Mouse (Mus musculus): ENCODE data around the gene Klf12.
A peak's percentile ranks its signal among the peaks of the same experiment; 100 is the strongest.

Klf12 gene

DNA sequence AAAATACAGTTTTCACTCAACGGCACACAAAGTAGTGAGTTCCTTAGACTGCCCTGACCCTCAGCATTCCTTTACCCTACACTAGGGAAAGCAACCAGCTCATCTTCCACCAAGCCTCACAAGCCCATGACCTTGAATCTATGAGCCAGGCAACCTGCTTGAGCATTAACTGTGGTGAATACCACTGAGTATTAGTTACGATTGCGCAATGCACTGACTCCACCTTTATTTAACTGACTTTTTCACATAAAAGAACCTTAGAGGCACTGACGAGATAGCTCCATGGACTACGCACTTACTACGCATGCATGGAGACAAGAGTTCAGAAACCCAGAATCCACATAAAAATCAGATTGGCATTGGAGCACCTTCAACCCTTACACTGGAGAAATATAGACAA is 158.4 kb downstream of the Klf12 start:
- no peak for DNase-seq

DNA sequence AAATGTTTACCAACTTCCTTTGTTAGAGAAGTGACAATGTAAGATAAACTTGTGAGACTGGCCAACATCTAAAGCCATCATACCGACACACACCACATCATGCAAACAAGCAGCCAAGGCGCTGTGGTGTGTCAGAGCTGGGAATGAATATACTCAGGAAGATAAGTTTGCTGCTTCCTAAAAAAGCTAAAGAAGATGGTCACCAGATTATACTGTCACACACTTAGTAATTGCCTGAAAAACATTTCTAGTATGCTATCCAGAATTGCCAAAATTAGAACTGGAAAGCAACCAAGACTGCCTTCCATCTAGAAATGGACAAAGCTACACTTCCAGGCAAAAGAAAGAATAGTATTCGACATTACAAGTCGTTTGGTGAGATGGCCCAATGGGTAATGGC is 163.4 kb downstream of the Klf12 start:
- no peak for DNase-seq

DNA sequence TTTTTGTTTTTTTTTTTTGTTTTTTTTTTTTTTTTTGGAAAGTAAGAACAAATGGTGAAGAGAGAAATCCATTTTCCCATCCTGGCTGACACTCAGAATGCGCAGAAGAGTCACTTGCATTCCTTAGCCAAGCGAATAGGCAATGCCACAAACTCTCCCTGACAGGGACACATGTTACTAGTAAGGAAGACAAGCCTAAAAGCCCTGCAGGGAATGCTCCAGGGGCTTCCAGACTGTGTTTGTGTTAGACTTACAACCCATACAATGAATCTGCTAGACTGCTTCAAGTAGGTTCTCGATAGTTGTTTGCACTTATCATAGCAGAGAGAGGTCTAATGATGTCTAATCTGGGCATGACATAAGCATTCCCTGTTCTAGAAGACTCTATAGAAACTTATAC is 164.6 kb downstream of the Klf12 start:
- no peak for DNase-seq

DNA sequence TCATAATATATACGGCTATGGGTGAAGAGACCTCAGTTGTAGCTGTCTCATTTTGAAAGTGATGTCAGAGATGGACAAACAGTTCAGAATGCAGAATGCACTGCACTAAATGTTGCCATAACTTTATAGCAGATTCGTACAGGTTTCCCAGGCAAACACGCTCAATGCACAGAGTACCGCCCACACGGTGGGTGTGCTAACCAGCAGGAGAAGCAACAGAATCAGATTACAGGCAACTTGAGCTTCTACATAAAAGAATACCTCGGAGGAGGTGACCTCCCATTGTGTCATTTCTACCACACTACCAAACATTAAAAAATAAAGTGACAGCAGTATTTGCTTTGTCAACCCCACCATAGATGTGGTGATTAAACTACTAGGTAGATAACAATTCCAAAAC is 171.1 kb downstream of the Klf12 start:
- DNase-seq: no peak

DNA sequence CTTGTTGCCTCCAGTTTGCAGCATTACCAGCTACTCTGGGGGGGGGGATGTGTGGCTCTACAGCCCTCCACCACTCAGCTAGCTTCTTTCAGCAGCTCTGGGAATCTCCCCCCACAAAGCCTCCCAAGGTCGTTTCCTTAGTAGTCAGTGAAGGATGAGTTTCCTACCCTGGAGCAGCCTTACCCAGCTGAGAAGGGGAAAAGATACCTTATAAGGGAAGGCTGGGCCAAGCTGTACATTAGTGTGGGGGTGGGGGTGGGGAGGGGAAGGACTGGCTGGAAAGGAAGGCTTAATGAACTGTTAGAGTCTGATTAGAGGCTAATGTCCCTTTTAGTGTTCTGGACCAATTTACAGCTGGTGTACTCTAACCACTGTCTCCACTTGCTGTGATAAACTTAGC is 172.7 kb downstream of the Klf12 start:
- DNase-seq: no peak

DNA sequence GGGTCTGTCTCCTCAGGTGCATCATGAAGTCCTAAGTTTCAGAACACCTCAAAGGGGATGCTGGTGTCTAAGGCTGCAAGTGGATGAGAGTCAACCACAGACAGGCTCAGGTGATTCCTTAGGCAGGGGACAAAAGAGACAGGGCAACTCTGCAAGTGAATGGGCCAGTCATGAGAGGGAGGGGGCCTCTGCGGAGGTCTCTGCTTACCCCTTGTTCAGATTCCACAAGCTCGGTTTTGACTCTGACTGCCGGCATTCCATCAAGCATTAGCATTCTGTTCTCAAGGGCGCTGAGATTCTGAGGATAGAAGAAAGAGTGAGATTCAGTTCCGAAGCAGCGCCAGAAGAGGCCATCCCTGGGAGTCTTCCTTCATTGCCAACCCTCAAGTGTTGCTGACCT is 174.9 kb downstream of the Klf12 start:
- no peak for DNase-seq

DNA sequence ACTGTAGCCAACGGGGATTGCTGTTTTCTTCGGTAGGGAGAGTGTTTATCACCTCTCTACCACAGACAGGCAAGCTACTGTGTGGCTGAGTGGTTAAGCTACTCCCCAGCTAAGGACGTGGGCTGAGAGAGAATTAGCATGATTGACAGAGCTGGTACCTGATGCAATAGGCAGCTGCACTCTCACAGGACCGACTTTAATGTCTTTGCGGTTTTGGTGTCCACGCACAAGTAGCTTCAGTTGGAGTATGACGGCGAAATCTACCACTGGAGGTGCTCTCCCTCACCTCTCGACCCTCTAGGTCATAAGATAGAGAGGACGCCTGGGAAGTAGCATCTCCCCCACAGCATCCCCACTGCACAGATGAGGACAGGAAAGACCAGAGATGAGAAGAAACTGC is 178.9 kb downstream of the Klf12 start:
- no peak for DNase-seq

DNA sequence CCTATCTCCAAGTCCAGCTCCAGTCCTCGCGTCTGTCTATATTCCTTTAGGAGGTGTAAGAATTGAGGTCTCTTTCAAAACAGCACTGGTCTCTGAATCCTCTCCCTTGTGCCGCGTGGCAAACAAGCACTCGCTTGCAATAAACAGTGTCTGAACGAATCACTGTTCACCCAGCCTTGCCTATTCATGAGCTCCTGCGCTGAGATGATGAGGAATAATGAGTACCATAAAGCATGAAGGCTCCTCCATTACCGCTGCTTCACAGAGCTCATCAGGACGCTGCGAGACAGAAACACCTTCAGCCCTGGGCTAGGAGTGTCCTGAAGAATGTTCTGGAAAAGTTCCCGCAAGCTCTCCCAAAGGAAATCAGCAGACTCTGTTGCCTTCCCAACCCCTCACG is 179.7 kb downstream of the Klf12 start:
- no peak for DNase-seq

DNA sequence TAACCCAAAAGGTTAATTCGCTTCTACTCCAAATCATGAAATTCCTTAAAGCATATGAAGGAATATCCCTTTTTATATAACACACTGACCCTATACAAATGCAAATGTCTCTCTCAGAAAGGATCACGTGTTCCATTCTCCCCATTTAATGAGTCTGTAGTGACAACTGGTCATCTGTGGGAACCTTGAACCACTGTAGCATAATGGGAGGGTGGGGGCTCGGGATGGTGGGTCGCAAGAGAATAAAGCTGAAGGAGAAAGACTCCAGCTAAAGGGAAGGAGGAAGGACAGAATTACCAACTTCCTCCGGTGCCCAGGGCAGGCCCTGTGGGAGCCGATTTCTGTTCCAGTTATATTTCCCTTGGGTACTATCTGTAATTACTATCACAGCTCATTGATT is 180.7 kb downstream of the Klf12 start:
- no peak for DNase-seq

DNA sequence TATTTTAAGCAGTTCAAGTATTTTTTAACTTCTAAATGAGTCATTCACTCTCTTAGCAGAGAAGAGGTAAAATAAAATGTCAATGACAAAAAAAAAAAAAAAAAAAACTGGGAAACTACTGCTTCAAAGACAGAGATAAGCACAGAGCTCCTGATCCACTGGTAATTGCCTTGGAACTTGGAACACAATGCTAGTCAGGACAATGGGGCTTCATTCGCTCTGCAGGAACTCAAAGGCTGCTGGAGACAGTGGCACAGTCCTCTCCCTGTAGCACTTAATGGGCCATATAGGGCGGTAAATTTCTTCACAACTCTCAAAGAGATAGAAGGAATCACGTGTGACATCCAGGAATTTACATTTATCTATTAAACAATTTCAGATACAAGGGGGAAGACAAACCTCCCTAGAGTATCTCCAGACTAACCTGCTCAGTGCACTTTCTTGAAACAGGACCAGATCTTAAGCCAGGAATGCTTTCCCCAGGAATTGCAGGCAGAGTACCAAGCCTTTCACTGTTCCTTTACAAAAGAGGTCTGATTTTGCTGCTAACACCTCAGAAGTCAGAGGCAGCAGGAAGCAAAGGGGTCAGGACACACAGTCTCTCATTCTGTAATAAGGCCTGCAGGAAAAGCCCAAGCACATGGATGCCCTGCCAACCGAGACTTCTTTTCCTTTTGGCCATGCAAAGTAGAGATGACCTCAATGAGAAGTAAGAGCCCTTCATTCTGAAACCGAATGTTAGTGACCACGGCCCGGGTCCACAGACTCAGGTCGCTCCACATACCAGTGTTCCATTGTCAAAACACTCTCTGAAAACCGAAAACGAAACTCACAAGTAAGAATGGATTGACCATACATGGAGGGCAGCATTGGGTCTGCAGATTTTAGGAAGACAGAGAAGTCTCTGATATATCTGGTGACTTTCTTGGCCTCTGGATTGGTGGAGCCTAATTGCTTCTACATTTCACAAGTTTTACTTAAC is 187.0 kb downstream of the Klf12 start:
- no peak for DNase-seq

DNA sequence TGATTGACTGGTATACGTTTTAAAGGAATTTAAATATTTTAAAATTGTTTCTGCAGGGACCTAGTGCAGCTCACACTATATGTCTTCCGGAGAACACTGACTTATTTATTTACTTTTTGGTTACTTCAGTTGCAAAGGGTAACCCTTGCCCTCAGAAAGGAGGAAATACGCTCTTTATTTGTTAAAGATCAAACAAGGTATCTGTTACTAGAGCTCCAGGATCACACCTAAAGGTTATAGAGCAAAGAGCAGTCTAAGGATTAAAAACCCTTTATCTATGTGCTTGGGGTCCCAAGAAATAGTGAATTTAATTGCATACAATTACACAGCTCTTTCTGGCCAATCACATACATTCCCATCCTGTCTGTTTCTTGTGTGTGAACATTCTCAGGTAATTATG is 188.7 kb downstream of the Klf12 start:
- peak; percentile 19 for DNase-seq

DNA sequence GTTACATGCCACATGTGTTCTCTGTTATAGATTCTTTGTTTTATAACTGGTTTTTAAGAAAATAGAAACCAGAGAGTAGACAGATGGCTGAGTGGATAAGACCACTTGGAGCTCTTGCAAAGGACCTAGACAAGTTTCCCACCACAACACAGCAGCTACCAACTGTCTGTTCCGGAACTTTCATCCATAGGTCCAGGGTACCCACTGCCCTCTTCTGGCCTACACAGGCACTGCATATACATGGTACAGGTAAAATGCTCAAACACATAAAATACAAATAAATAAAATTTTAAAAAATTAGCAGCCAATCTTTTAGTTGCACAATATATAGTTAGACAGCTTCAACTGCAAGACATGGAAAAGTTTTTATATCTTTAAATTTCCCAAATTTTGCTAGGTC is 194.0 kb downstream of the Klf12 start:
- peak; percentile 18 for DNase-seq

DNA sequence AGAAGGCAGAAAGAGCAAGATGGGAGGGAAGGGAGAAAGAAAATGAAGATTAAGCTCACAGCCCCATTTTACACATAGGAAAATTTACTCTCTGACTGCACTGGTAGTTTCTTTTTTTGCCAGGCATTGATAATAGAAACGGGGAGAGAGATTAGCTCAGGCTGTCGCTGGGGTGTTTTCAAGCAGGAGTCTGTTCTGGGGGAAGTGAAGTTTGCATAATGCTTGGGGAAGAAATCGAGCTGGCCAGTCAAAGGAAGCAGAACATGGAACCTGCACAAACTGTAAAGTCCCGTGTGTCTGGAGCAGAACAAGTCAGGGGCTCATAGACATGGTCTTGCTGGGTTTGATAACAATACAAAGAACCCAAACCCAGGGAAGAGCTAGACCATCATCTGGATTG is 204.9 kb downstream of the Klf12 start:
- no peak for DNase-seq

DNA sequence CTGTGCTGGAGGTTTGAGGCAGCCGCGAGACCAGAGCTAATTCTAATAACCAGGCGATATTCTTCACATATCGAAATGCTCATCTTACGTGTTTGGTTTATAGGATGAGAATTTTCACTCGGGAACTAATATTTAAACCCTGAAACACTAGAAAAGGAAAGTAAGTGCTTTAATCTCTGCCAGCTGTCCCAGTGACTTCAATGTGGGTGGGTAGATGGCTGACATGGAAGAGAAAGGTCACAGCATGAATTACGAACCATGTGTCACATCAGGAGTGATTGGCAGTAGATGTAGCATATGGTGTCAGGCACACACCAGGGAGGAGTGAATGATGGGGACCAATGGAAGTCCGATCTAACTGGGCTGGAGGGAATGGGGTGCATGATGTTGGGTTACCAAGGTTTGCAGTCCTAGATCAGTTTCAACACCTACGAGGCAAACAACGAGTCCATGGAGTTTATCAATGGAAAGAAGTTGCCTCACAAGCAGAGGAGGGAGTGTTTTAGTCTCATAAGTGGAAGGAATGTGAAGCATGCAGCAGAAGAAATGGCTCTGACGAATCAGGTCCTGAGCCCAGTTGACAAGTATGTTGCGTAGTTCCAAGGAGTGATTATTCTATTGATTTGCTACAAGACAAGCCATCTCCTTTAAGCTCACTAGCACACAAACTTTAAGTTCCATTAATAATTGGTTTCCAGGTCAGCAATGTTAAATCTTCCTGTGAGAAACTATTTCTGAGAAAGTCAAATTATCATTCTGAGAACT is 211.9 kb downstream of the Klf12 start:
- DNase-seq: no peak

DNA sequence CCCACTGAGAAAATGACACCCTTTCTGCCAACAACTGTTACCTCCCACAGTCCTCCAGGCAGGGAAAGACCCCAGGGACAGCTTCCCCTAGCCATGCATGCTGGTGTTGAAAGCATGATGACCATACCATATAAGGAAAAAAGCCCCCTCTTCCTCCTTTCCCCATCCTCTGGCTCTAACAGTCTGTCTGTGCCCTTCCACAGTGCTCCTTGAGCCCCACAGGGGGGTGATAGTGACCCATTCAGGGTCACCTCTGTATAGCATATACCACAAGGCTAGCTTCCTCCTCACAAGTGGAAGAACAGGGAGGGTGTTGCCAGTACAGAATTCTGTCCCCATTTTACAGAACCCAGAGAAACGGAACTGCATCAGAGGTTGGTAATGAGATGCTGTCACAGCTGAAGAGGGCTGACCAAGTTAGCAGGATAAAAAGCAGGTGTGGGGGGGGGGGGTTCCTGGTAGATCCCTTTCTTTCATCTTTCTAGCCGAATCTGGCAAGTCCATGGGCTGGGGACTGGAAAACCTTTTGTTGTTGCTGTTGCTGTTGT is 214.9 kb downstream of the Klf12 start:
- no peak for DNase-seq

DNA sequence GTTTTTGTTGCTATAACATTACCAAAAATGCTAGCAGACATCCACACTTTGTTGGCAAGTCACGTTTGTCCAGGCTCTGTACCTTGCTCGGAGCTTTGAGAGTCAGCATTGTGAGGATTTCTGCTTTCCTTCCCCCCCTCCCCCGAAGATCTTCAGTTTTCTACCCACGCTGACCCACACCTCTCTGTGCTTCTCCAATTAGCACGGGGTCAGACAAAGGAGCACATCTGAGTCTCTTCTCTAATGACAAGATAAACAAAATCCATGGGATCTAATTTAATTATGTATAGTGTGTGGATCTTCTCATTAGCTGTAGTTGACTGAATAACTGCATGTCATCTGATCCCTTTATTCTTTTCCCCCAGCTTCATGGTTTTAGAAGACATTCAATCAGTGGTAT is 215.8 kb downstream of the Klf12 start:
- no peak for DNase-seq

DNA sequence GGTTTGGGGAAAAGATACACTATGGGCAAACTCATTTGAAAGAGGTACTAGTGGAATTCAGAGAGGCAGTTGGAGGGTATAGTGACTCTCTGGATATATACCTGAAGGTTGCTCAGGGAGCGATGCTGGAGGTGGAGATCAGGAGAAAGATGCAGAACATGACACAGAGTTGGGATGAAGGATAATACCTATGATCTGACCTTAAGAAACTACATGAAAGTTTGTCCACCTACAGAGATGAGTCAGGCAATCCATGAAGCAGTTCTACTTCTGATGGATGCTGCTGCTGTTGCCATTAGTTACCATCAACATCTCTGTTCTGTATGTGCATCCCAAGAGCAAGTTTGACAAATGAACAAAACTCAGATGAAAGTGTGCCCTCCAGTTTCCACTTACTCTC is 222.0 kb downstream of the Klf12 start:
- DNase-seq: no peak

DNA sequence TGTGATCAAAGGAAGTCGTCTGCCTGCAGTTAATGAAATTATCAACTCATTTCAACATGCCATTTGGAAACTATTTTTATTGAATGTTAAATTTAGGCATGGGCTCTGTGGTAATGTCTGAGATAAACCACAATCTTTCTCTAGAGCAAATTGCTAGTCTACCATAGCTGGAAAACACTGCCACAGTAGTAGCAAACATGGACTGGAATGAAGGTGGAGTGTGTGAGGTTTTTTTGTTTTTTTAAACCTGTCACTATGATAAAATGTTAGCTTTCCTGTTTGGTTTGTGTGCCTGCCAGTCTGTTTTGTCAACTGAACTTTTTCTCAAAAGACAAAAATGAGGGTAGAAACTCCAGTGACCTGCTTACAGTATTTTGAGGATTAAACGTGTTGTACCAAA is 230.3 kb downstream of the Klf12 start:
- no peak for DNase-seq

DNA sequence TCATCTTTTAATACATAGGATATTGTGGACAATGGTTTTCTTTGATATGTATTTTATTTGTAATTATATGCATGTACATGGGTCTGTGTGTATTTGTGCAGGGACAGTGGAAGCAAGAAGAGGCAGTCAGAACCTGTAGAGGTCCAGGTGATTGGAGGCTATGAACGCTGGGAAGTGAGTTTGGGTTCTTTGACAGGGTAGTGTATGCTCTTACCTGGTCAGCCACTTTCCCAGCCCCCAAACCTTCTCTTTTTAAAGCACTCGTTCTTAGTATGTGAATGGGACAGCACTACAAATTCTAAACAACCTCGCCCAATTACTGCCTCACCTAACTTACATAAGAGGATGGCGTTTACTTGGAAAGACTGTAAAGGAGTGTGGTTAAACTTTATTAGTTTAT is 231.0 kb downstream of the Klf12 start:
- DNase-seq: peak; percentile 50

DNA sequence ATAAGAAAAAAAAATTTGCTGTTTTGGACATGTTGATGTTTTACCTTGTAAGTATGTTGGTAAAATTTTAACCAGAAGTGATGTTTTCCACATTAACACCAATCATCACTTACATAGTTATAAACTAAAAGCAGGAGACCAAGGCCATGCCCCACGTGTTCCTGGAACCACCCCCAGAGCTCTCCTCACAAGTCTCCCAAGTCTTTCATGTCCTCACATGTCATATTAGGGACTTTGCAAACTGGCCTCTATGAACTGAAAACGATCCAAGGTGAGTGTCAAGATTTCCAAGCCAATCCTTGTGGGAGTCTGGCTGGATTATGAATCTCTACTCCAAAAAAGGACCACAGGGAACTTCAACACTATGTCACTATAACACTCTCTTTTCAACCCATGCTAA is 231.6 kb downstream of the Klf12 start:
- peak; percentile 86 for DNase-seq

DNA sequence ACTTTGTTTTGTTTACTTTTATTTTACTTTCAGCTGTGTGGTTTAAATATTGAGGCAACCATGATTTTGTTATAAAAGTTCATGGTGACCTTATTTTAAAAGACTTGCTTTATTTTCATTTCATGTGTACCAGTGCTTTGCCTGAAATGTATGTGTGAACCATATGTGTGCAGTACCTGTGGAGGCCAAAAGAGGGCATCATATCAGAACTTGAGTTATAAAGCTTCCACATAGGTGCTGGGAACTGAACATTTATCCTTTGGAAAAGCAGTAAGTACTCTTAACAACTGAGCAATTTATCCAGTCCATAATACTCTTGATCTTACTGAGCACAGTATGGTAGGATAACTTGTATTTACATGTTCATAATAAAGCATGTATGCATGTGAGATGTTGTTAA is 239.0 kb downstream of the Klf12 start:
- no peak for DNase-seq

DNA sequence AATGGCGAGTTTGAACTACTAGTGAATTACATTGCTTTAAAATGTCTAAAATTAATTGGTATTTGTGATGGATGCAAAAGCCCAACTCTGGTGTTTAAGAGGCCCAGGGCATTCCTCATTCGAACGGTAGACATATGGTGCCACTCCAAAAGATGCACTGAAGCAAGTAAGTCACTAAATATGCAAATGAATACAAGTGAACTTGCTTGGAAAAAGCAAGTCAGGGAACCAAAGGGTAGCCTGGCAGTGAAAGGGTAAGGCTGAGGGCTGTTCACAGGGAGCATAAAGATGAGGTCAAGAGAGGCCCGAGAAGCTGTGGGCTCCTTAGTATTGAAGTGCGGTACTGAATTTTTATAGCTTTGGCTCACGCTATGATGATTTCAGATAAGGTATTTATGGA is 242.7 kb downstream of the Klf12 start:
- DNase-seq: no peak

DNA sequence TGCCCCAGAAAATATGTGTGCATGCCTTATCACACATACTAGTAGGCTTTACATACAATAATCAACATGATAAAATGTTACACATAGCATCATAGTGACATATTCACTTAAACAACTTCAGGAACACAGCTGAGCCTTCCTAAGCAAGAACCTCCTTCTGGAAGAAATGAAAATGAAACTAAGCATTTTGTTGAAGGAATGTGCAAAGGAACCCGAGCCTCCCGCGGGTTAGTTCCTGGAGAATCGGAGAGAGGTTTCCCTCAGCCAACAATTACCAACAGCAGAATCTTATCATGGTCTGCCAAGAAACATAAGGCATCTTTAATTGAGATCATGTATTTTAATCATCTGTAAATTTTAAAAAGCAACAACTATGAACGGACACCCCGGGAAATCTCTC is 257.8 kb downstream of the Klf12 start:
- DNase-seq: no peak

DNA sequence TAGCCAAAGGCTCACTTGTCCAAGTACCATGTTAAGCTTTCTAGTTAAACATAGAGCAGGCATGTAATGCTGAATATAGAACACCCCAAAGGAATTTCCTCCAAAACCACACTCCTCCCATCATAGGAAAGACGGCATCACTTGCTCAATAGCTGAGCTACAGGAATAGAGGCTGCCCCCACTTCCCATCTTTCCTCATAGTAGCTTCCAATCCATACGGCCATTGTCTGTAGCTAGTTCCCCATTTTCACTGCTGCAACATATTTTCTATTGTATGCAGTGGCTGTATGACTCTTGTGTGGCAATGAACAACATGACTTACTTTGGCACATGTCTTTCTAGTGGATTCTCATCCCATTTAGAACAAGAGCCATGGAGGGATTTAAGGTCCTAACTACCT is 267.3 kb downstream of the Klf12 start:
- no peak for DNase-seq

Measured in kidney, adult 9 months (tissue).